Mouse (Mus musculus): ENCODE measurements around the gene Zp1. TPM values are rescaled to one million over a fixed set of nuclear protein-coding genes. Genes with fewer than 3 reads are reported as not detected.

Zp1 gene
- not detected for total RNA-seq (2021)
- long read RNA-seq, experiment 1, result 0 reads
- long read RNA-seq, experiment 2, result 0 reads

DNA sequence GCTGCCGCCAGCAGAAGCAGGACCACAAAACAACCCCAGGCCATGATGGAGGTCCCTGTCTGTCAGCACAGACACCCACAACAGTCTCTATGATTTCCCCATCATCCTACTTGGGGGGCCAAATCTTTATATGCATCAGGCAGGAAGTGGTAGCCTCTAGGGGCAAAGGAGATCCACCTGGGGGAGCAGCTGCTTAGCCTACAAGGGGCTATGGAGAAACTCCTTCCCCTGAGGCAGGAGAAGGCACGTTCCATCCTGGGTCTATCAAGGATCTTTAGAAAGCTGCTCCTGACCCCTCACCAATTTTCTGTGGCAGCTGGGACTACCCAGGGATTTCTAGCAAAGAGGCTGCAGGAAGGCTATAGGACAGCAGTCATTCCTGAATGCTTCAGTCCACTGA is at the start of gene Zp1:
Zp1 (minus strand) TSS at position 101 of the 400 bp plus-strand sequence.
- no peak for DNase-seq (ENCODE audit: low spot score in 2 of 2)

DNA sequence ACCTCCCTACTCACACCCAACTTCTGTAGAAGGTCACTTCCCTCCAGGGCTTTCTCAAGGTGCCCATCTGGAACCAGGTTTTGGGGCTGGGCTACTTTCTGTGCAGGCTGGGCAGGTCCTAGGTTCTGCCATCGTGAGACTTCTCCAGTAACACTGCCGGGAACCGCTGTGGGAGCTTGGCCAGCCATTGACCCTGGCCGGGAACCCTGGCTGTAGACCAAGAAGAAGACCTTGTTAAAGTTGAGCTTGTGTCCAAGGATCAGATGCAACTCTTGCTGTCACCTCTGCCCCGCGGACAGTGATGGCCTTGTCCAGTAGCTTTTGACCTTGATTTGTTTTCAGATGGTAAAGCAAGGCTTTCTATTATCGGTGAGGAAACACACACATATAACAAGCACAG is 48.1 kb upstream of the Zp1 start:
- DNase-seq (ENCODE audit: low spot score in 2 of 2), result no peak

DNA sequence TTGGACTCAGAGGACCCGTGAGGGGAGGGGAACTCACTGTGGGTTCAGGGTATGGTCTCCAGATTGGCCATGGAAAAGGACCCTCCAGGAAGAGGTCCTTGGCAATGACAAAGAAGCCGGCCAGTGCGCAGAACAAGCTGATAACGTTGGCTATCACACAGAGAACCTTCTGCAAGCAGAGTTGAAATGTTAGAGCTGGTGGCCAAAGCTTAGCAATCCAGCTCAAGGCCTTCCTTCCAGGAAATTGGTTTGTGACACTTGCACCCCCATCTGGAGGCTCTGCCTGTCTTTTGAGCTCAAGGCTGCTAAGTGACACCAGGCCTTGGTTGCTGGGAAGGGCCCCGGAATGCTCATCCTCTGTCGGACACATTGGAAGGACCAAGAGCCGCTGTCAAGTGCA is 45.3 kb upstream of the Zp1 start:
- DNase-seq (ENCODE audit: low spot score in 2 of 2), result no peak

DNA sequence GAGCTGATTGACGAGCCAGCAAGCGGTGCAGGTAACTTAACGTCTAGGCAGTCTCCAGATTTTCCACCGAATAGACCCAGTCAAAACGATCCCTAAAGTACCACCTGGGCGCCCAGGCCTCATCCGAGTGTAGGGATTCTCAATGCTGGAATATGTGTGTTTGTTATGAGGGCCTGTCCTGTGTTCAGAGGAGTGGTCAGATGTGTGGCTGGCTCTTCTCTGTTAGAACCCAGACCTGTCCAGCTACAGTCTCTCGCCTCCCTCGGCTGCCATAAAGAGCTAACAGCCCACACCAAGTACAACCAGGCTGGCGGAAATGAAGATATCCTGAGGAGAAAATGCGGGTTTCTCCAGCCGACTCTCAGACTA is 39.5 kb upstream of the Zp1 start:
- DNase-seq (ENCODE audit: low spot score in 2 of 2), result no peak

DNA sequence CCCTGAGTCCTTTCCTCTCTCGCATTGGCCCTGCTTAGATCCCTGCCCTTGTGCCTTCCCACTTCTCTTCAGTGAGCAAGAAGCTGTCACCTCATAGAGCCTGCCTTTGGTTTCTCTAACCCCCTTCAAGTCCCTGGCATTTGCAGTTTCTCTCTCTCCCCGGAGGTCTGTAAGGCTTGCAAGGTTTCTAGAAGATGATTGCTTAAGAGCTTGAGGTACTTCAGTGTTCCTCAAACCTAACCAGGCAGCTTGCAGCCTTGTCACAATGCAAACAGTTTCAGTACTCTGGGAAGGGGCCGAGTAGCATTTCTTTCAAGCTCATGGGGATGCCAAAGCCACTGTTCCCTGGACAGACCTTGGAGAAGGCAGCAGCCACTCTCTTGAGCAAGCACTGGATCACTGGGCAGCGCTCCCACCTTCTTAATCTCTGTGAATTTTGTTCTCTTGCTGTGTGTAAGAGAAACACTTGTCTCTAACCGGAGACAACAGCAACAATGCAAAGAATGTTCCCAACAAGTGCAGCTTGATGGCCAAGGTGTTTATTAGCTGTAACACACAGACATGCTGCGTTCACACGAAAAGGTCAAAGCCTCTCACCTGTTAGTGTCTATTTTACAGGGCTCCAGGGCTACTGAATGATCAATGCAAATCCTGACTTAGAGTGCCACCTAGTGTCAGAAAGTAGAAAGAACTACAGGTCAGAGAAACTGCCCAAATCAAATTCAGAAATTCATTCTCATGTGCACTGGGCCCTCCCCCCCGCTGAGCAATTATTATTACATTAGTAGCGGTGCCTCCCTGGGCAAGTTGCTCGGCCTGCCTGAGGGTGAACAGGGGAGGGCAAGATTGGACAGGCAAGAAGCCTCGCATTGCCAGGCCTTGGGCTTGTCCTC is 38.9 kb upstream of the Zp1 start:
- peak; percentile 22 to 67 for DNase-seq (ENCODE audit: low spot score in 2 of 2)

DNA sequence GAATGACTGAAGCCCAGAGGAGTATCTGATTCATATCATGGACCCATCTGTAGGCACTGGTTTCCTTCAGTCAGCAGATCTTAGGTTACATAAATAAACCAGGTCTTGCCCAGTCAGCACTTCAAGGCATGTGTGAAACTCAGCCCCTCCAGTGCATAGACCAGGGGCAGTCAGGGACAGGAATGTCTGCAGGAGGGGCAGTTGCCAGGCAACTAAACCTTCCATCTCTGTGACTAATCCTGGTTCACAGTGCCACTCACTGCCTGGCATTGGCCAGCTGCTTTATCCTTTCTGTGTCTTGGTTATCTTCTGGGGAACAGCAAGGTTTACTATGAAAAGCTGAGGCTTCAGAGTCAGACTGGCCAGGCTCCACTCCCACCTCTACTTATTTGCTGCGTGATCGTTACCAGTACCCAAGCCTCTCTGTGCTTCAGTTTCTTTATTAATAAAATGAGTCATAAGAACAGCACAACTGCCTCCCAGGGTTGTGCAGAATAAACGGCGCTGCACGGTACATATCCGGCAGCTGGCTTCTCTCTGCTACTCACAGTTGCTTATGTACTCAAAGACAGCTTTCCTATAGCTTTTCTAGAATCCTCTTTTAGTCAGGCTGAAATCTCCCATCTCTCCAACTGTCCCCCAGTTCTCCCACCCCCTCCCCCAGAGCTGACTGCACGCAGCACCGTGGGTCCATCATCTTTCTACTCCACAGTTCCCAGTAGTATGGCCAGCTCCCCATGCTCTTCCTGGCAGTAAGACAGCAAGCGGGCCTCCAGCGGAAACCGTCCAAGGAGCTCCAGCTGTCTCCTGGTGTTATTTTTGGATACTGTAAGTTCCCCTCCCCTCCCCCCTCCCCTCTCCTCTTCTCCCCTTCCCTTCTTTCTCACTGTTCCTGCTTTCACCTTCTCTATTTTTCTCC is 31.8 kb upstream of the Zp1 start:
- DNase-seq (ENCODE audit: low spot score in 2 of 2), result peak; percentile 24 to 42

DNA sequence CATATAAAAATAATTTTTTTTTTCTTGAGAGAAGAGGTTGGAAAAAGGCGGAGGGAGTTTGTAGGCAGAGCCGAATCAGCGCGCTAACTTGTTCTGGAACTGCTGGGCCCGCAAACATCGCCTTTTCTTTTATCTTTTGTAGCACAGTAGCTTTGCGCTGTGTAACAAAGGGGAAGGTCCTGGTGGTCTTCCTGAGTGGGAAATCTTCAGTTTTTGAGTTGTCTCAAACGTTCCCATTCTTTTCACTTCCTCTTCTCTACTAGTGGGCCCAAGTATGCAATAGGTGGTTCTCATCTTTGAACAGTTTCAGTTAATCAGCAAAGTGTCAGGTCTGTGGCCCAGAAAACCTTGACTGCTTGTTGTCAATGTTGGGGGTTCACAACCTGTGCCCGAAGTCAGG is 29.1 kb upstream of the Zp1 start:
- no peak for DNase-seq (ENCODE audit: low spot score in 2 of 2)

DNA sequence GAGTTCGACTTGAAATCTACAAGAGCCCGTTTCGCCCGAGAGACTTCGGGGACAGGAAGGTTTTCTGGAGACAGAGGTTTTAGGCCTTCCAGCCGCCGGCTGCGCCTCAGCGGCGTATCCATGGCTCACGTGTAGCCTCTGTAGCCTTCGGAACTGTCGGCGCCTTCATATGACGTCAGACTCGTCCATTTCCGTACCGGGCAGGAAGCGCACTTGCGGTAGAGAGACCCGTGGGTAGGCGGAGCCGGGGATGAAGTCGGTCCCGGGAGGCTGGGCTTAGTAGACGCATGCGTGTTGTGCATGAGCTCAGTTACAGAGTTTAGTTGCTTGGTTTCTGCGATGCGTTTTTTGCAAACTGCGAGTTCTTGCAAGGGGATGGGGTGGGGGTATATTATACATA is 28.7 kb upstream of the Zp1 start, which contains the start of gene Ccdc86:
Ccdc86 (minus strand) TSS at position 155 of the 400 bp plus-strand sequence.
- peak; percentile 96 to 99 for DNase-seq (ENCODE audit: low spot score in 2 of 2)

DNA sequence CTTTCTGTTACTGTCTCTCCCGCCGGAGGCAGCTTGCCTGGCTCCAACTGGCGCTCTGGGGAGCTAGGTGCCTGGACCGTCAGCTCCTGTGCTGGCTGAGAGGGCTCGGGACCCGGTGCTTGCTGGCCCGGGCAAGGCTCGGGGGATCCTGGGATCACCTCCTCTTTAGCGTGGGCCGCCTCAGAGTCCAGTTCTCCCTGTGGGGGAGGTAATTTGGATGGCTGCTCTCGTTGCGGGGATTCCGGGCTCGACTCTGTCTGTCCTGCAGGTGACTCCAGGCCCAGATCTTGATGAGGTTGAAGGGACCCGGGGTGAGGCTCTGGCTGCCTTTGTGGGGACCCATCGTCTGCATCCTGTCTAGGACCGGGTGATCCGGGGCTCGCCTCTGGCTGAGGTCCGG is 28.0 kb upstream of the Zp1 start:
- peak in 1 of 2 experiments; percentile 8 for DNase-seq (ENCODE audit: low spot score in 2 of 2)

DNA sequence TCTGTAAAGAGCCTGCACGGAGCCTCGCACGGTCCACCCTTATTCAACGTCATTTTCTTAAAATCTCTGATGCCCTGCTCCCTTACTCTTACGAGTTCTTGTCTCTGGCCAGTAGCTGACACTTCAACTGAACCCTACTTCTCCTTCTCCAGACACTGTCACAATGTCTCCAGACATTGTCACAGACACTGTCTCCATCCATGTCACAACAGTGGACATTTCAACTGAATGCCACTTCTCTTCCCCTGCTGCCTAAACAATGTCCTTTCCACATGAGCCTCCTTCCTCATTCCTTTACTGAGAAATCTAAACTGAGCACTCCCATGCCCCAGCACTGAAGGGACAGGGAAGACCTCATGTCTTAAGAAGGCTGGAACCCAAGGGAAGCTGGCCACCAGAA is 26.8 kb upstream of the Zp1 start:
- DNase-seq (ENCODE audit: low spot score in 2 of 2), result no peak

DNA sequence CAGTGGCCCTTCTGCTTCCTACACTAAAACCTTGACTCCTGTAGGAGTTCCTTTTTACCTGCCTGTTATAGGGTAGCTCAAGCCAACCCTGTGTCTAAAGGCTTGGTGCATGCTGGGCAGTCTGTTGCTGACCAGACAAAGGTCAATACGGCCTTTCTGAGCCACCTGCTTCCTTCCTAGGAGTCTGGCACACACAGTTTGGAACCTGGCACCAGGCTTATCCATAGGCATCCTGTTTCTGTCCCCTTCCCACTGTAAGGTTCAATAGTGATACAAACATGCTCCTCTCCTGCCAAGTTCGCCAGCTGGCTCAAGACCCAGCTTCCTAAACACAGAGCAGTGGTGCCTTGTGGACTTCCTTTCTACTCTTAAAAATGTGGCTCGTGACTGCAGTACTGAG is 26.1 kb upstream of the Zp1 start:
- no peak for DNase-seq (ENCODE audit: low spot score in 2 of 2)

DNA sequence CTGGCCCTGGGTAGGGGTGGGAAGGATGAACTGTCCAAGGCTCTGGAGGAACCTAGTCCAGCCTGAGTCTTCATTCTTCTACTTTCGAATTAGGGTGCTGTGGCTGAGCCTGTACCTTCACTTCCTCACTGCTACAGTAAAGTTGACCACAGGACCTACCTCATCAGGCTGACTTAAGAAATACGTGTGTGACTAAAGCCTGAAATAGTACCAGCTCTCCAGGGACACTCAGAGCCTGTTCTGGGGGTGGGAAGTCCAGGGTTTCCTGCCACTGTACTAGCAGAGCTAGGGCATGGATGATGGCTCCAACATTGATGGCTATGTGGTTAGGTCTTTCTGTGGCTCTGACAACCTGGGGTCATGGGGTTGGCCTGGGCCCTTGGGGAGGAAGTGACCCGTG is 23.5 kb upstream of the Zp1 start:
- no peak for DNase-seq (ENCODE audit: low spot score in 2 of 2)

DNA sequence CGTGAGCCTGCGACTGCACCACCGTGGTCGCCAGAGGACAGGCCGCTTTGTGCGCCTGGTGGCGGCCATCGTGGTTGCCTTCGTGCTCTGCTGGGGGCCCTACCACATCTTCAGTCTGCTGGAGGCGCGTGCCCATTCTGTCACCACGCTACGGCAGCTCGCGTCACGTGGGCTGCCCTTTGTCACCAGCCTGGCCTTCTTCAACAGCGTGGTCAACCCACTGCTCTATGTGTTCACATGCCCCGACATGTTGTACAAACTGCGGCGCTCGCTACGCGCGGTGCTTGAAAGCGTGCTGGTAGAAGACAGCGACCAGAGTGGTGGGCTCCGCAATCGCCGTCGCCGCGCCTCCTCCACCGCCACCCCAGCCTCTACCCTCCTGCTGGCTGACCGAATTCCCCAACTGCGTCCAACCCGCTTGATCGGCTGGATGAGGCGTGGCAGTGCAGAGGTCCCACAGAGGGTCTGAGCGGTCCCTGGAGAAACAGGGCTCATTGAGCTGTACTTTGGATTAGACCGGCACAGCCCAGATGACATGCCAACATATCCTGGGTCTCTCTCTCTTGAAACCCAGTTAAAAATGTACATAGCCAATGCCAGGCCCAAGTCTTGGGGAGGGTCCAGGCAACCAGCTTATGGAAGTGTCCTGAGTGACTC is 20.5 kb upstream of the Zp1 start:
- peak in 1 of 2 experiments; percentile 11 for DNase-seq (ENCODE audit: low spot score in 2 of 2)

DNA sequence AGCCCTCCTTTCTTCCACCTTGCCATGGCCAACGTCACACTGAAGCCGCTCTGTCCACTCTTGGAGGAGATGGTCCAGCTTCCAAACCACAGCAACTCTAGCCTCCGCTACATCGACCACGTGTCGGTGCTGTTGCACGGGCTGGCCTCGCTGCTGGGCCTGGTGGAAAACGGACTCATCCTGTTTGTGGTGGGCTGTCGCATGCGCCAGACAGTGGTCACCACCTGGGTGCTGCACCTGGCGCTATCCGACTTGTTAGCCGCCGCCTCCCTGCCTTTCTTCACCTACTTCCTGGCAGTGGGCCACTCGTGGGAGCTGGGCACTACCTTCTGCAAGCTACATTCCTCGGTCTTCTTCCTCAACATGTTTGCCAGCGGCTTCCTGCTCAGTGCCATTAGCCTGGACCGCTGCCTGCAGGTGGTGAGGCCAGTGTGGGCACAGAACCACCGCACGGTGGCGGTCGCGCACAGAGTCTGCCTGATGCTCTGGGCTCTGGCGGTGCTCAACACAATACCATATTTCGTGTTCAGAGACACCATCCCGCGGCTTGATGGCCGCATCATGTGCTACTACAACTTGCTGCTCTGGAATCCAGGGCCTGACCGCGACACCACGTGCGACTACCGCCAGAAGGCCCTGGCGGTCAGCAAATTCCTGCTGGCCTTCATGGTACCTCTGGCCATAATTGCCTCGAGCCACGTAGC is 19.8 kb upstream of the Zp1 start:
- DNase-seq (ENCODE audit: low spot score in 2 of 2), result peak; percentile 71 to 72

DNA sequence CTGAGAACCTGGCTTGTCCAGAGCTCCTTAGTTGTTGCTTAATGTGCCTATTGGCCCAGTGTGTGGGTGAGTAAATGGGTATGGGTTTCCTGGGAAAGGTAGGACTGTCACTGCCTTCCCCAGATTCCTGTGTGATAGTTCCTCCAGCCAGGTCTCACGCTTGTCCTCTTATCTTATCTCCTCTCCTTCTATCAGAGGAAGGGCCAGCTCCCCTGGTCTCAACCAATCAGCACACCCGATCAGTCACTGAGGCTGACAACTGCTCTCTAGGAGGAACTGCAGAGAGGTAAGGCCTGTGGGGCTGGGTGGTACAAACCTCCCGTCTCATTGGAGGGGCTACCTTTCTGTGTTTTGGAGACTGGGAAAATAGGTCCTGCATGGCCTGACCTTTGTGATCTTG is 18.3 kb upstream of the Zp1 start:
- no peak for DNase-seq (ENCODE audit: low spot score in 2 of 2)

DNA sequence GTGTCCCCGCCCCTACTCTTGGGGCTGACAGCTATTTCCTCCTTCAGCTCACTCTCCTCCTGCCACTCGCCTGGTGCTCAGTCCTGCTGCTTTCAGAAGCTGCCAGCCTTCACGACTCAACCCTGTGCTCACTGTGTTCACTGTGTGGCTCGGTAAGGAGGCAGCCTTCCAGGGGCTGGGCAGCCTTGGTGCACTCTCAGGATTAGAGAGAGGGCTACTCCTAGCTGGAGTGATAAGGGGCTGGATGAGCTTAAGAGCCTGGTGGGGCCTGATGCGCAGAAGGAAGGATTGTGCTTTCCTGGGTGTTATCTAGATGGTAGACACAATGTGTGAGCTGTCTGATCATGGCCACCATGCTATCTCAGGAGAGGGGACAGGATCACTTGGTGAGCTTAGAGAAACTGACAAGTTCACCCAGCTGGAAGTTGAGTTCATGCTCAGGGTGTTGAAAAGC is 16.7 kb upstream of the Zp1 start, which contains the start of gene Ptgdr2:
Ptgdr2 (plus strand) TSS at position 51 of the 454 bp plus-strand sequence.
- DNase-seq (ENCODE audit: low spot score in 2 of 2), result no peak

DNA sequence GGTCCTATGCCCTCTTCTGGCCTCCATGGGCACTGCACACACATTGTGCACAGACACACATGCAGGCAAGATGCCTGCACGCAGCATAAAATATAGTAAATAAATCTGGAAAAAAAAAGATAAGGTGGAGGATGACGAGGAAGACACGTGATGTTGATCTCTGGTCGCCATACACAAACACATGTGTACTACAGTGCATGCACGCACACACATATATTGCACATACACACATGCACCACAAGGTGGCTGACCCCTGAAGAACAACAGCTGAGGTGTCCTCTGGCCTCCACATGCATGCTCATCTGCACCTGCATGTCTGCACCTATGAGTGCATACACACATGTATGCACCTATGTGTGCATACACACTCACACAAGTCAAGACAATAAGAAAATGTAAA is 15.6 kb upstream of the Zp1 start:
- DNase-seq (ENCODE audit: low spot score in 2 of 2), result no peak

DNA sequence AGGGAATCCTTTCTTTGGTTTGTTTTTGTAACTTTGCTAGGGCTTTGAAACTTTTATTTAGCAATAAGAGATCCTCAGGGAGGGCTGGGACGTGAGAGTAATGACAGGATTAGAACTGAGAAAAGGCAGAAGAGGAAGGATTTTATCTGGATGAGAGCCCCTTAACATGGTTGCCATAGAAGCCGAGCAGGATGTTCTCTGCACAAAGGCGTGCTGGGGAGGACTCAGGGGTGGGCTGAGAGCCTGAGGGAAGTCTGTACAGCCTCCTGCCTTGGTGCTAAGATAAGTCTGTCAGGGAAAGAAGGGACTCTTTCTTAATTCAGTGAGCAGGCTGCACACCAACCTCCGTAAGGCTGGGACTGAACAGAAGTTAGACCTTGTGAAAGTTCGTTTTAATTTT is 14.6 kb upstream of the Zp1 start:
- DNase-seq (ENCODE audit: low spot score in 2 of 2), result no peak

DNA sequence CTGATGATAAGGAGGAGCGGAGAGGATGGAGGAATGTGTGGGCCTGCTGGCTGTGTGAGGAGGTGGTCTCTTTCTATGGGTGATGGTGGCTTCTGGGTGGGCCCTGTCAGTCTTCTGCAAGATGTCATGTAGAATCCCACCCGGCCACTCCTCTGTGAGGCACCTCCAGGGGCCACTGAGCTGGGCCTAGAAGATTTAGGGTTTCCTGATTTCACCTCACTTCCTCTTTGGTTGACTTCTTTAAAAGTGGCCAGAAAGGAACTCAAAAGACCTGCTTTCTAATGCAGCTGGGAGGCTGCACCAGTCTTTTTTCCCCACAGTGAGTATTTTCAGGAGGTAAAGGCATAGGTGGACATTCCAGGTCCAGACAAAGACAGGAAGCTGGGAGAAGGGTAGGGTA is 10.2 kb upstream of the Zp1 start:
- no peak for DNase-seq (ENCODE audit: low spot score in 2 of 2)

DNA sequence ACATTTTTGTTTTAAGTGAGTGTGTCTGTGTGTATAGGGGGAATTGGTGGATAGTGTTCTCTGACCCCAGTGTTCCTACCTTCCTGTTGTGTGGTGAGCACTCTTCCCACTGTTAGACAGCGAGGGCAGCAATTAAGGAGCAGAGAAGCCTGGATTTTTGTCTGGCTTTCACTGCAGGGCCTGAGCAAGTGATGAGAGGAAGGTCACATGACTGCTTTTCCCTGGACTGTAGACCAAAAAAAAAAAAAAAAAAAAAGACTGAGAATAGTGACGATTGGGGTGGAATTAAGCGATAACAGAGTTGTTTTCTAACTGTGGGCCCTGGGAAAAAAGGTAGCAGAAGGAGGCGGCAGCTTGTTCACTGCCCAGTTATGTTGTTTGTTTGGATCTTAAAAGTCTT is 6.2 kb upstream of the Zp1 start:
- no peak for DNase-seq (ENCODE audit: low spot score in 2 of 2)

Measured in left cerebral cortex, adult 18-20 months (tissue).